Mouse (Mus musculus) myocyte (in vitro differentiated cells): ENCODE measurements around the gene Cfap221. TPM values are rescaled to one million over a fixed set of nuclear protein-coding genes. Genes with fewer than 3 reads are reported as not detected.

Experiments
- H3K27me3 ChIP-seq: one replicate; pipeline ENCODE4 v1.6.1; 2011; ENCODE audit not compliant: control insufficient read depth, insufficient read depth, insufficient read length
- H3K36me3 ChIP-seq: one replicate; pipeline ENCODE4 v1.6.1; 2011; ENCODE audit not compliant: control insufficient read depth, insufficient read depth
- H3K4me2 ChIP-seq: one replicate; pipeline ENCODE4 v1.6.1; 2011; ENCODE audit warnings: low read depth, control low read depth
- H3K4me3 ChIP-seq: one replicate; pipeline ENCODE4 v1.5.1; 2011; ENCODE audit warnings: mild to moderate bottlenecking, control low read depth, moderate library complexity
- H3K79me2 ChIP-seq: one replicate; pipeline ENCODE4 v1.6.1; 2011; ENCODE audit not compliant: control insufficient read depth, insufficient read depth
- H3ac ChIP-seq: one replicate; pipeline ENCODE4 v1.6.1; 2011; ENCODE audit not compliant: control insufficient read depth, insufficient read length
- CEBPB ChIP-seq: IDR thresholded peaks from 2 replicates; pipeline ENCODE4 v1.6.1; 2011; ENCODE audit warnings: mild to moderate bottlenecking, moderate library complexity; ENCODE audit not compliant: poor library complexity, insufficient read depth, severe bottlenecking
- E2F4 ChIP-seq: IDR thresholded peaks from one replicate; pipeline ENCODE4 v1.6.1; 2011; ENCODE audit warnings: mild to moderate bottlenecking, control low read depth, moderate library complexity; ENCODE audit not compliant: insufficient read depth
- MAX ChIP-seq: IDR thresholded peaks from one replicate; pipeline ENCODE4 v1.6.1; 2011; ENCODE audit warnings: low read depth, mild to moderate bottlenecking, control low read depth
- MYOD1 ChIP-seq, 3 experiments: IDR thresholded peaks; one replicate each; pipeline ENCODE4 v1.6.1; 2011; ENCODE audit warnings: control low read depth in 2 of 3, low read depth in 2 of 3, mild to moderate bottlenecking in 2 of 3, moderate library complexity in 1 of 3; ENCODE audit not compliant: insufficient read length in 2 of 3, control insufficient read depth in 1 of 3
- MYOG ChIP-seq, 3 experiments: IDR thresholded peaks; one replicate each; pipeline ENCODE4 v1.6.1; 2011; ENCODE audit warnings: control low read depth in 2 of 3, low read depth in 2 of 3, mild to moderate bottlenecking in 2 of 3; ENCODE audit not compliant: insufficient read length in 2 of 3, control insufficient read depth in 1 of 3, insufficient read depth in 1 of 3
- POLR2A ChIP-seq: IDR thresholded peaks from one replicate; pipeline ENCODE4 v1.6.1; 2011; ENCODE audit warnings: low read depth, mild to moderate bottlenecking, control low read depth, moderate library complexity; ENCODE audit not compliant: insufficient read length
- POLR2AphosphoS2 ChIP-seq: IDR thresholded peaks from one replicate; pipeline ENCODE4 v1.6.1; 2011; ENCODE audit warnings: low read depth, control low read depth; ENCODE audit not compliant: insufficient read length
- REST ChIP-seq: IDR thresholded peaks from one replicate; pipeline ENCODE4 v1.6.1; 2011; ENCODE audit warnings: mild to moderate bottlenecking, control low read depth, moderate library complexity; ENCODE audit not compliant: insufficient read depth, insufficient read length
- SRF ChIP-seq: IDR thresholded peaks from one replicate; pipeline ENCODE4 v1.6.1; 2011; ENCODE audit warnings: low read depth; ENCODE audit not compliant: control insufficient read depth, insufficient read length
- TCF12 ChIP-seq: IDR thresholded peaks from one replicate; pipeline ENCODE4 v1.6.1; 2011; ENCODE audit warnings: mild to moderate bottlenecking, control low read depth; ENCODE audit not compliant: poor library complexity, insufficient read depth, severe bottlenecking
- TCF3 ChIP-seq: IDR thresholded peaks from one replicate; pipeline ENCODE4 v1.6.1; 2011; ENCODE audit warnings: low read depth, control low read depth; ENCODE audit not compliant: insufficient read length
- USF1 ChIP-seq: IDR thresholded peaks from one replicate; pipeline ENCODE4 v1.6.1; 2011; ENCODE audit warnings: low read depth, mild to moderate bottlenecking, control low read depth, moderate library complexity
- polyA plus RNA-seq: library from polyadenylated mRNA; unstranded; fragments of >200 nt; fragmentation: generic; extraction: Trizol; gene quantifications from one replicate; pipeline ENCODE4 v1.2.1, GENCODE M21; 2012; ENCODE audit warnings: missing spikeins

Cfap221 gene
- polyA plus RNA-seq, 1 experiment, result not detected

DNA sequence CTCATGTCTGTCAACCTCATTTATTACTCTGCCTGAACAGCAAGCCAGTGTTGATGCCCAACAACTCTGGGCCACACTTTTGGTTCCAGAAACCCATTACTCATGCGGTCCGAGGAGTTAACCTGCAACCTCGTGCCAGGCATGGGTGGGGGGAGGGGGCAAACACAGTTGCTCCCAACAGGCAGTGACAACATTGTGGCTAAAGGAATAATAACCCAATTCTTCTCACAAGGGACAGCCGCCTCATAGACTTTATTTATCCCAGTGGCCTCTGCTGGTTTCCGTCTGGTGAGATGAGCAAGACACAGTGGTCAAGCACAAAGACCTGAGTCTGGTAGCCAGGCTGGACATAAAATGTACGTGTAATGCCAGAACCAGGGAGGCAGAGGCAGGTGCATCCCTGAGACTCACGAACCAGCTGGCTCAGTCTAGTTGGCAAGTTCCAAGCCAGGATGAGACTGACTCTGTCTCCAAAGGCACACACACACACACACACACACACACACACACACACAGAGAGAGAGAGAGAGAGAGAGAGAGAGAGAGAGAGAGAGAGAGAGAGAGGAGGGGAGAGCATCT, 38.5 kb upstream of the Cfap221 start:
- H3ac ChIP-seq, result no peak overlapping the region
- TF ChIP-seq SRF (no peak), E2F4 (no peak), USF1 (no peak), MYOD1 (IDR thresholded peaks at IDR 0.05; ENCODE audit: control insufficient read depth in 1 of 3, insufficient read length in 2 of 3, low read depth in 2 of 3) (peak; percentile 2 to 89 (median 84)), TCF3 (peak; percentile 31), TCF12 (peak; percentile 48), MYOG (IDR thresholded peaks at IDR 0.05; ENCODE audit: control insufficient read depth in 1 of 3, insufficient read depth in 1 of 3, insufficient read length in 2 of 3, low read depth in 2 of 3) (peak; percentile 66 to 78 (median 70))

GRCm38 (mm10) chr1:120034793-120035192, 37.8 kb upstream of the Cfap221 start:
- Histone ChIP-seq H3K36me3 (no peaks in the 10 kb centered on the region), H3ac (no peak overlapping the region), H3K27me3 (no peaks in the 10 kb centered on the region), H3K4me3 (no peak overlapping the region), H3K4me2 (peak overlapping the region; percentile 46), H3K79me2 (no peaks in the 10 kb centered on the region)
- no peak for TF ChIP-seq E2F4
- no peak for TF ChIP-seq USF1
- no peak for TF ChIP-seq TCF3
- no peak for TF ChIP-seq CEBPB
- TF ChIP-seq MYOG (IDR thresholded peaks at IDR 0.05; ENCODE audit: control insufficient read depth in 1 of 3, insufficient read depth in 1 of 3, insufficient read length in 2 of 3, low read depth in 2 of 3), result peak in 1 of 3 experiments; percentile 77
- TF ChIP-seq MYOD1 (IDR thresholded peaks at IDR 0.05; ENCODE audit: control insufficient read depth in 1 of 3, insufficient read length in 2 of 3, low read depth in 2 of 3), result peak in 2 of 3 experiments; percentile 50 to 68

More for the DNA sequence above, 38.5 kb upstream of the Cfap221 start:
- no peaks in the 10 kb centered on the region for H3K27me3 ChIP-seq
- no peaks in the 10 kb centered on the region for H3K79me2 ChIP-seq
- peak overlapping the region; percentile 46 for H3K4me2 ChIP-seq
- H3K36me3 ChIP-seq, result no peaks in the 10 kb centered on the region
- H3K4me3 ChIP-seq, result no peak overlapping the region

DNA sequence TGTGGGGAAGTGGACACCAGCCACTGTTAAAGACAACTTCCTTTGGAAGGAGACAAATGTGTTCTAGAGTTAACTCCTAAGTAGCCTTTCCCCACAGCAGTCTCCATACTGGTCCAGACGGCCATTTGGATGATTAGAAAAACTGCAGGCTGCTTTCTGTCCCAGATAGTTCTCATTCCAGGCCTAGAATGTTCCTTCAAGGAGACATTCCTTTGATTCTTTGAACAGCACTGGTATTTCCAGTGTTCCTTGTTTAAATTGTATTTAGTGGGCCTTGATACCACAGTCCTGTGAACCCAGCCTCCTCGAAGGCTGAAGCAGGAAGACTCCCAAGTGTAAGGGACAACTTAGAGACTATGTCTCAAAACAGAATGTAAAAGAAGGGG, 36.4 kb upstream of the Cfap221 start:
- TF ChIP-seq MYOG (IDR thresholded peaks at IDR 0.05; ENCODE audit: control insufficient read depth in 1 of 3, insufficient read depth in 1 of 3, insufficient read length in 2 of 3, low read depth in 2 of 3) (no peak), MAX (no peak), POLR2A (no peak), POLR2AphosphoS2 (no peak), CEBPB (no peak)
- H3K4me2 ChIP-seq, result no peak overlapping the region
- no peaks in the 10 kb centered on the region for H3K27me3 ChIP-seq

DNA sequence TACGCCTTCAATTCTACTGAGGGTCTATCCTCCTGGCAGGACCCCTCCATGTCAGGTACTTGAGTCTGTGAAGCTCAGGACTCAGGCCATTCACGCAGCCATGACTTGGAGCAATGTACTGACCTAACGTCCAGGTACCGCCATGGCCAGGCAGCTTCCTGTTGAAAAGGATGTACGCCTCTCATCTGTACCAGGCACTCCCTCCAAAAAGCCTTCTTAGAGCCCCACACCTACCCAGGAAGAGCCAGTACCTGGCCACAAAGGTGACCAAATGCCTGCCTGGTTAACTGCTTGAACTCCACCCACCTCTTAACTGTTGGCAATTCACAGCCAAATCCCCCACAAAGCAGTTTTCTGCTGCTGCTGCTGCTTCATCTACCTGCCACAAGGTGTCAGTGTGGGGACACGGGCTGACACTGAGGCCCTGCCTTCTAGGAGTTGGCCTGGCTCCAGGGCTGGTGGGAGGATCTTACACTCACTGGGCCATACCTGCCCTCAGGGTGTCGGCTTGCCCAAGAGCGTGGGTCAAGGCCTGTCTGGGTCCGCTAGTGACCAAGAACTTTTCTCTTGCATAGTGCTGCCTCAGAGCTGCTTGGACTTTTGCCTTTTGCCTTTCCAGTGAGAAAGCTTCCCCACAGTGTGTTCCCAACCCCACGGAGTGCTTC, 35.9 kb upstream of the Cfap221 start:
- no peak overlapping the region for H3K4me3 ChIP-seq
- no peak overlapping the region for H3ac ChIP-seq
- TF ChIP-seq TCF12 (no peak), TCF3 (no peak), USF1 (no peak), MYOD1 (IDR thresholded peaks at IDR 0.05; ENCODE audit: control insufficient read depth in 1 of 3, insufficient read length in 2 of 3, low read depth in 2 of 3) (no peak), MAX (no peak), E2F4 (no peak), POLR2A (no peak)
- no peaks in the 10 kb centered on the region for H3K27me3 ChIP-seq
- H3K36me3 ChIP-seq, result no peaks in the 10 kb centered on the region
- no peak overlapping the region for H3K4me2 ChIP-seq
- no peaks in the 10 kb centered on the region for H3K79me2 ChIP-seq

More for the DNA sequence above, 36.4 kb upstream of the Cfap221 start:
- H3K79me2 ChIP-seq, result no peaks in the 10 kb centered on the region
- no peak overlapping the region for H3K4me3 ChIP-seq
- no peaks in the 10 kb centered on the region for H3K36me3 ChIP-seq
- H3ac ChIP-seq, result no peak overlapping the region

- Histone ChIP-seq H3ac (no peak overlapping the region), H3K79me2 (no peaks in the 10 kb centered on the region), H3K36me3 (no peaks in the 10 kb centered on the region), H3K4me2 (no peak overlapping the region), H3K27me3 (no peaks in the 10 kb centered on the region), H3K4me3 (no peak overlapping the region)
- TF ChIP-seq REST (no peak), MAX (no peak), TCF12 (no peak), USF1 (no peak), CEBPB (no peak), MYOD1 (IDR thresholded peaks at IDR 0.05; ENCODE audit: control insufficient read depth in 1 of 3, insufficient read length in 2 of 3, low read depth in 2 of 3) (no peak), SRF (no peak)
Measured at GRCm38 (mm10) chr1:120030474-120030873, 33.4 kb upstream of the Cfap221 start.
